Mouse (Mus musculus) heart, embryonic 14.5 days (tissue): ENCODE data around the gene Wars. TPM values are rescaled to one million over a fixed set of nuclear protein-coding genes. Genes with fewer than 3 reads are reported as not detected.

Experiments
- ATAC-seq: fragments of 200-750 bp; cut with Nextera tagmentation; 2 replicates; pipeline ENCODE4 v1.8.0; 2017; ENCODE audit warnings: low read depth, moderate TSS enrichment; ENCODE audit not compliant: insufficient number of reproducible peaks, insufficient read depth, low FRiP score
- H3K27ac ChIP-seq, 2 experiments: fragments of 200-500 bp in 1 of 2; fragments of 300-500 bp in 1 of 2; sonication (generic) in 1 of 2; replicated peaks in 1 of 2; 2 replicates each; pipeline ENCODE4 v1.5.1; 2012 to 2014; ENCODE audit warnings: low read depth in 2 of 2, low read length in 2 of 2, control low read depth in 1 of 2, mild to moderate bottlenecking in 1 of 2, mixed read lengths in 1 of 2; ENCODE audit not compliant: control insufficient read depth in 1 of 2, insufficient read depth in 1 of 2
- H3K27me3 ChIP-seq: fragments of 300-500 bp; sonication (generic); 2 replicates; pipeline ENCODE4 v1.6.1; 2014; ENCODE audit warnings: mild to moderate bottlenecking, low read length, control low read depth; ENCODE audit not compliant: control insufficient read depth, insufficient read depth
- H3K36me3 ChIP-seq: fragments of 300-500 bp; sonication (generic); 2 replicates; pipeline ENCODE4 v1.6.1; 2014; ENCODE audit warnings: mild to moderate bottlenecking, control low read depth, low read length, mixed read lengths; ENCODE audit not compliant: control insufficient read depth, insufficient read depth
- H3K4me1 ChIP-seq, 2 experiments: fragments of 200-500 bp in 1 of 2; fragments of 300-500 bp in 1 of 2; sonication (generic) in 1 of 2; 2 replicates each; pipeline ENCODE4 v1.6.1; 2012 to 2014; ENCODE audit warnings: low read length in 2 of 2, control low read depth in 1 of 2, mixed read lengths in 1 of 2; ENCODE audit not compliant: control insufficient read depth in 2 of 2, insufficient read depth in 2 of 2
- H3K4me2 ChIP-seq: fragments of 300-500 bp; sonication (generic); 2 replicates; pipeline ENCODE4 v1.6.1; 2014; ENCODE audit warnings: mild to moderate bottlenecking, low read length
- H3K4me3 ChIP-seq, 2 experiments: fragments of 200-500 bp in 1 of 2; fragments of 300-500 bp in 1 of 2; sonication (generic) in 1 of 2; 2 replicates each; pipeline ENCODE4 v1.5.1; 2012 to 2014; ENCODE audit warnings: low read length in 2 of 2, mild to moderate bottlenecking in 2 of 2, control low read depth in 1 of 2, low read depth in 1 of 2, moderate library complexity in 1 of 2; ENCODE audit not compliant: control insufficient read depth in 1 of 2, insufficient read depth in 1 of 2
- H3K9ac ChIP-seq: fragments of 300-500 bp; sonication (generic); 2 replicates; pipeline ENCODE4 v1.6.1; 2014; ENCODE audit warnings: mild to moderate bottlenecking, low read length
- H3K9me3 ChIP-seq: fragments of 300-500 bp; sonication (generic); 2 replicates; pipeline ENCODE4 v1.6.1; 2016; ENCODE audit warnings: low read length, control low read depth; ENCODE audit not compliant: control insufficient read depth
- WGBS: fragments of 180-500 bp; shearing (Covaris S2); extraction: QIAGEN DNeasy Blood & Tissue Kit; methylation state at CpG from one replicate; pipeline ENCODE4 v1.1.7; 2014; 5-methylcytosine and 5-hydroxymethylcytosine counted together
- polyA plus RNA-seq: library from polyadenylated mRNA; unstranded; fragments of >200 nt; fragmentation: Nextera tagmentation; extraction: Ambion mirVana; gene quantifications from 2 replicates; pipeline ENCODE4 v1.2.1, GENCODE M21; 2014

Gene Wars
- polyA plus RNA-seq, 1 experiment from 2014 or later, result 57.0 TPM

DNA sequence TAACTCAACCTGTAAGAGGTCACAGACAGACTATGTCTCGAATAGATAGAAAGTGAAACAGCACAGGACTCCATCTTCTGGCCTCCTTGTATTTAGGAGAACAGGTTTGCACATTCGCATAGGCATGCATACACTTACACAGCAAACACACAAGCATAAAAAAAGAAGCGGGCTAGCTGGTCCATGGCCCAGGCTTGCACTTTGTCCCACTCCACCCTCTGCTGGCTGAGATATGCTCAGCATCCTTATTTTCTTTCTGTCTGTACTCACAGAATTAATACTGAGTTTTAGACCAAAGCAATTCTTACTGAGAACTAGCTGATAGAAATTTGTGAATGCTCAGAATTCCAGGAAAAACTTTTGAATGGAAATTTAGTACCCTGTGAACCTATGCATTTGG, 2.0 kb upstream of the Wars start:
- Histone ChIP-seq H3K4me3 (no peak overlapping the region), H3K27ac (no peak overlapping the region), H3K9me3 (no peaks in the 10 kb centered on the region), H3K4me1 (peaks cover 7 to 14% of the 10 kb centered on the region in 2 experiments), H3K9ac (no peak overlapping the region), H3K36me3 (peaks cover 3% of the 10 kb centered on the region; the same call in 1 of the 2 replicates), H3K27me3 (no peaks in the 10 kb centered on the region), H3K4me2 (no peak overlapping the region)
- no peak for ATAC-seq
- 59% methylated on average over 3 of the region's 3 CpGs for WGBS

DNA sequence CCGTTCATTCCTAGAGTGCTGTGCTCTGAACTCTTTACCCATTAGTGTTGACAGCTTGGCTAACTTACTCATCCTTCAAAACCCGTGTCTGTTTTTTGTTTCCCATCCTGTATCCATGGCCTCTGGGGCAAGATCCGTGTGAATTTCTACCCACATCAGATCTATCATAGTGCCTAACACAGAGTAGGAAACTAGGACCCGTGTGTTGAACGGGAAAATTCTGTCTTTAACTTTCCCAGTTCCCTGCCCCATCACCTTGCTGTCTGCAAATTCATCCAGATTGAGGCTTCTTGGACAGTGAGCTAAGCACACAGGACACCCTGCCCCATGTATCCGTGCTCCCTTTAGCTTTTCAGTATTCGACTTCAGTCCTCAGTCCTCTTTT, 450 bp upstream of the Wars start:
- Histone ChIP-seq H3K4me2 (peak overlapping the region; percentile 90), H3K36me3 (peaks cover 3% of the 10 kb centered on the region; the same call in 1 of the 2 replicates), H3K9me3 (no peaks in the 10 kb centered on the region), H3K4me3 (peak overlapping the region; percentile 75 to 85), H3K27me3 (no peaks in the 10 kb centered on the region), H3K27ac (peak overlapping the region in 1 of 2 experiments; percentile 39; a peak in 2 of 4 replicates), H3K9ac (peak overlapping the region; percentile 74), H3K4me1 (peaks cover 7 to 14% of the 10 kb centered on the region in 2 experiments)
- ATAC-seq, result no peak
- WGBS, result 2% methylated on average over 7 of the region's 7 CpGs

DNA sequence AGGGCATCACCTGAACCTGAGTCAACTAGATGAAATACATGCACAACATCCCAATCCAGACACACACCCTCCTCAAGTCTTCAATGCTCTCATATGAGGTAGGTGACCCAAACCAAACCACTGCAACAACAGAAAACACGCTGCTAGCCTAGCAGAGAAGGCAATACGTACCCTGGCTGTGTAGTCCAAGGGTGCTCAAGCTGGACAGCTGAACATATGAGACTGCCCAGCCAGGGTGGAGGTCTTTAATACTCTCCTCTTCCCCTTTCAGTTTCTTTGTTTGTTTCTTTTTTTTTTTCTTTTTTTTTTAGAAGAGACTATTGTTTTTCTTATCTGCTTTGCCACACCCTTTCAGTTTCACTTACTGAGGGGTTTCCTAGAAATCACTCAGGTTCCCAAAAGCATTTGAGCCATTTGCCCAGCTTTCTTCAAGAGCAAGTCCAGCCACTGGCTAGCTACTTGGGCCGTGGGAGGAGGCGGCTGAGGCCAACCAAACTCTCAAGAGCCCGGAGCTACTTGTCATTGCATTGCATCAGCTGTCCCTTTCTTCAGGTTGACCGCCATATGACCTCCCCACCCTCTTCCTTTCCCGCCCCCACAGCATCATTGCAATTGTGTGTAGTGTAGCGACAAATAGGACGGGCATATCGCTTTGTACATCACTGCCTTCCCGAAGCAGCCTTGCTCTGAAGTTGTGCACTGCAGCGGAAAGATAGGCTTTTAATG, 822 bp downstream of the Wars start, which contains the start of gene Wdr25:
TSS of gene Wdr25 (plus strand) at position 643 of the 726 bp plus-strand sequence.
- Histone ChIP-seq H3K4me3 (peak within 1 kb of the TSS; percentile 75 to 85), H3K9me3 (no peaks in the 10 kb centered on the region)

DNA sequence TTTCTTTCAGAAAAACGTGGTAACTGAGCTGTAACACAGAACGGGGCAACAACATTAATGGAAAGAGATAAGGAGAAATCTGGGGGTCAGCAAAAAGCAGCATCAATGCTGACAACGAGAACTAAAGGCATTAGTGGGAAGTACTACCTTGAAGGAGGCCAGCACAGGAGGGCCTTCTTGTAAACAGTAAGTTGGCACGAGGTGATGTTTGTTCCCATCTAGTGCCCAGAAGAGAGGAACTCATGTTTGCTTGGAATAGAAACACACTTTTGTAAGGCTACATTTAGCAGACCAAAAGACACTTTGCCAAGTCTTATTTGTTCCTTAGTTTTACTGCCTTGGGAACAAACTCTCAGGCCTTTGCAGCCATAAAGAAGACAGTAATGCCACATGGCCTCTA, 5.3 kb downstream of the Wars start:
- Histone ChIP-seq H3K36me3 (peaks cover 52% of the 10 kb centered on the region), H3K9ac (no peak overlapping the region), H3K4me3 (no peak overlapping the region), H3K4me1 (peaks cover 5 to 9% of the 10 kb centered on the region in 2 experiments), H3K27me3 (no peaks in the 10 kb centered on the region), H3K9me3 (no peaks in the 10 kb centered on the region), H3K27ac (no peak overlapping the region), H3K4me2 (no peak overlapping the region)
- no peak for ATAC-seq
- 80% methylated on average over 4 of the region's 4 CpGs for WGBS

More for the DNA sequence above, 822 bp downstream of the Wars start, which contains the start of gene Wdr25:
- peaks cover 7 to 14% of the 10 kb centered on the region in 2 experiments for H3K4me1 ChIP-seq
- H3K9ac ChIP-seq, result peak within 1 kb of the TSS; percentile 87
- 14% methylated on average over 12 of the region's 12 CpGs for WGBS
- H3K36me3 ChIP-seq, result peaks cover 7% of the 10 kb centered on the region
- H3K27me3 ChIP-seq, result no peaks in the 10 kb centered on the region
- peak within 1 kb of the TSS; percentile 90 for H3K4me2 ChIP-seq
- peak within 1 kb of the TSS; percentile 3 to 39; a peak in 3 of 4 replicates for H3K27ac ChIP-seq
- no peak for ATAC-seq

DNA sequence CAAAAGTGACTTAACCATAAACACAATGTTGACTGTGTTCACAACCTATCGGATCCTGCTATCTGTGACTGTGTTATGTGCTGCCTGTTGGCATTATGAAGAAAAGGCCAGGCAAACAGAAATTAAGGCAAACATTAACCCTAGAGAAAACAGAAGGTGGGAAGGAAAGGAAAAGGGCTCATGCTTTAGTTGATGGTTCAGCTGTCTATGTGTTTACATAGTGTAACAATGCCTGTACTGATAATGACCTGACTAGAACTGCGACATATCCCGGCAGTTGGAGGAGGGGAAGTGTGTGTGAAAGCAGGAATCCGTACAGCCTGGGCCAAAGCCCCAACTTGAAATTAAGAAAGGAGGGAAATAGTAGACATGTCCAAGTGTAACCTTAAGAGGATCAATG, 6.9 kb downstream of the Wars start:
- no peaks in the 10 kb centered on the region for H3K9me3 ChIP-seq
- peaks cover 67% of the 10 kb centered on the region for H3K36me3 ChIP-seq
- no peaks in the 10 kb centered on the region for H3K27me3 ChIP-seq
- no peak overlapping the region for H3K27ac ChIP-seq
- no peak overlapping the region for H3K9ac ChIP-seq
- no peak overlapping the region for H3K4me2 ChIP-seq
- H3K4me1 ChIP-seq, result no peaks in the 10 kb centered on the region
- no peak for ATAC-seq
- WGBS, result 82% methylated on average over 4 of the region's 4 CpGs
- no peak overlapping the region for H3K4me3 ChIP-seq

DNA sequence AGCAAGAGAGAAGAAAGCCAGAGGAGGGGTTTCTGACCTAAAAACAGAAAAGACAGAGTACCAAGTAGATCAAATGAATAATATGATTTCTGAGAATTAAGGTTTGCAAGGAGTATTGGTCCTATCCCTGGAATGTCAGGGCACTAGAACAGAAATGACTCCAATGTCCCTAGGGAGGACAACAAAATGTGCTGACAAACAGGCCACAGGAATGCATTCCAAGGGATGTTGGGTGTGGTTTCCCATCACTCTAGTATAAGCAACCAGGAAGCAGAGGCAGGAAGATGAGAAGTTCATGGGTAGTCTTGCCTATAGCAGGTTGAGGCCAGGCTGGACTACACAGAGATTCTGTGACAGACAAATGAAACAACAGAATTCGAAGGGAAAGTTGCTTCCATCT, 8.1 kb downstream of the Wars start:
- Histone ChIP-seq H3K36me3 (peaks cover 78% of the 10 kb centered on the region), H3K27ac (no peak overlapping the region), H3K9ac (no peak overlapping the region), H3K9me3 (no peaks in the 10 kb centered on the region), H3K27me3 (no peaks in the 10 kb centered on the region), H3K4me2 (no peak overlapping the region), H3K4me1 (no peaks in the 10 kb centered on the region), H3K4me3 (no peak overlapping the region)
- ATAC-seq, result no peak
- WGBS, result 94% methylated on average over 1 of the region's 1 CpGs

DNA sequence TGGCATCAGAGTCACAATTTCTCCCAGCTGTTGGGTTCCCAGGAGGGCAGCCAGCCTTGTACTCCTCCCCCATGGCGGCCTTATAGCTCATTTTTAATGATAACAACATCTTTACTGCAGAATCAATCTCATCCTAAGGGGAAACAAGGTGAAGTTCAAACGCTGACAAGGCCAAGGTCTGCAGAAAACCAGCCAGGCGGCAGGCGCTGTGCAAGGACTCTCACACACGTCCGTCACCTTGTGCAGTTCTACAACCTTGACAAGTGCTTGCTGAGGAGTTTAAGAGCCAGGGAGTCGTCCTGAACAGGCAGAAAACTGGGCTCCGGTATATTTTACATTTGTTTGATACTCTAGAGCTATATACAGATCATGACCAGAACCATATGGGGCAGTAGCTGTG, 11.2 kb downstream of the Wars start:
- no peaks in the 10 kb centered on the region for H3K4me1 ChIP-seq
- no peak overlapping the region for H3K4me3 ChIP-seq
- no peak for ATAC-seq
- H3K27ac ChIP-seq, result no peak overlapping the region
- H3K4me2 ChIP-seq, result no peak overlapping the region
- 80% methylated on average over 8 of the region's 8 CpGs for WGBS
- no peaks in the 10 kb centered on the region for H3K9me3 ChIP-seq
- H3K9ac ChIP-seq, result no peak overlapping the region
- H3K27me3 ChIP-seq, result no peaks in the 10 kb centered on the region
- H3K36me3 ChIP-seq, result peaks cover 97% of the 10 kb centered on the region

DNA sequence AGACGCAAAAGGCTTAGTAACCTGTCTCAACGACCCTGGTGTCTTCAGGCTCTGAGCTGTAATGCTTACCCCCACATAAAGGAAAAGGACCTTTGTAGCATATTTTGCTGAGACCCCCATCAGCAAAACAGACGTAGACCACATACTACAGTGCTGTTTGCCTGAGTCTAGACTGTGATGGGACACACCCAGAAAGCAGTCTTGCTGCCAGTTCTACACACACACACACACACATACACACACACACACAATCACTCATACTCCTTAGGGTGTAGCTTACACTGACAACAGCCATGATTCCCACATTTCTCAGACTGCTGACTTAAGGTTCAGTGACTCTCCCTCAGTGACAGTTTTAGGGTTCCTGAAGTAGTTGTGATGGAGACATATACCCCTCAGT, 12.8 kb downstream of the Wars start:
- H3K36me3 ChIP-seq, result peaks cover 81% of the 10 kb centered on the region
- no peak for ATAC-seq
- no peak overlapping the region for H3K4me2 ChIP-seq
- no peak overlapping the region for H3K4me3 ChIP-seq
- WGBS, result 72% methylated on average over 3 of the region's 3 CpGs
- no peak overlapping the region for H3K9ac ChIP-seq
- no peaks in the 10 kb centered on the region for H3K4me1 ChIP-seq
- no peaks in the 10 kb centered on the region for H3K9me3 ChIP-seq
- H3K27me3 ChIP-seq, result no peaks in the 10 kb centered on the region
- no peak overlapping the region for H3K27ac ChIP-seq
